Mouse (Mus musculus) adrenal gland, postnatal 10 days (tissue): Measurements from ENCODE around the gene Snx29. TPM values are rescaled to one million over a fixed set of nuclear protein-coding genes. Genes with fewer than 3 reads are reported as not detected.

Experiments used
- DNase-seq: peaks from one replicate; pipeline ENCODE4 v3.0.0; 2021; ENCODE audit warnings: mixed read lengths
- total RNA-seq, 2 experiments: library from RNA; stranded (reverse); gene quantifications; 2 replicates each; pipeline ENCODE4 v1.2.3; 2021

The Snx29 gene
- total RNA-seq, 2 experiments from 2014 or later = 14.7 to 19.7 TPM

- DNase-seq = no peak
Measured at GRCm38 (mm10) chr16:11639936-11640335, 317.2 kb downstream of the Snx29 start.

GRCm38 (mm10) chr16:11643603-11644002 lies 320.9 kb downstream of the Snx29 start:
- DNase-seq = no peak

GRCm38 (mm10) chr16:11644399-11644798 lies 321.7 kb downstream of the Snx29 start:
- DNase-seq = no peak

DNA sequence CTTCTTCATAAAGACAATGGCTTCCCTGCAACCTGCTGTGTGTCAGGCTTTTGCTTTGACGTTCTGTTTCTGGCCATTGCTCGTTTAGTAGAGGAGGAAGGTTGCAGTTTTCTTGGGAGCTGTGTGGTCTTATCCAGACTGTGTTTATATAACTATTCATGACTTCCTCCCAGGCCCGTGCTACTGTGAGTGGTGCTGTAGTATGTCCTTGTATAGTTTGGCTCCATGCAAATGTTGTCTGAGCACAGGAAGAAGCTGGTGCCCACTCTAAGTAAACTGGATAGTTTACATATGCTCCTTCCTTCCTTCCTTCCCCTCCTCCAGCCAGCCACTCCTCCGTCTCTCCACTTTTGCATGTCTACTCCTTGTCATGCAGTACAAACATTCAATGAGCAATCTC lies 323.0 kb downstream of the Snx29 start:
- DNase-seq = no peak

GRCm38 (mm10) chr16:11646745-11647289 lies 324.1 kb downstream of the Snx29 start:
- DNase-seq = no peak

DNA sequence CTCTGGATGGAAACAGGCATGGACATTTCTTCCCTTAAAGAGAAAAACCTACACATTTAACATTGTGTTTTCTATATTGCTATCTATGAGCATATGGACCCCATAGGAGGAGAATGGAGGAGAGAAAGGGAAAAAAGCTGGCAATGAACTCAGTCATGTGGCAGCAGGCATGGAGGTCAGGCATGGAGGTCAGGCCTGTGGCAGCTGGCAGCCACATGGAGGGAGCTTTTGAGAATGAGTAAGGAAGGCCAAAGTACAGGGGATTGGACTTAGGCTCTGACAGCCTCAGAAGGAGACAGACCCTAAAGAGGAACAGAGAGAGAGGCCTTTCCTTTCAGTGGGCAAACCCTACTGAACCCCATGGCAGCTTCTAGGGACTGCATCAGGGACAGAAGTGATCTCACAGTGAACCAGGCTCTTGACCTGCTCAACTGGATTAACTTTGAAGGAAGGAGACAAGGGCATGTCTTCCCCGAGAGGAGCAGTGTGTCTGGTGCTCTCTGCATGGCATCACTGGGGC lies 325.5 kb downstream of the Snx29 start:
- DNase-seq = no peak

DNA sequence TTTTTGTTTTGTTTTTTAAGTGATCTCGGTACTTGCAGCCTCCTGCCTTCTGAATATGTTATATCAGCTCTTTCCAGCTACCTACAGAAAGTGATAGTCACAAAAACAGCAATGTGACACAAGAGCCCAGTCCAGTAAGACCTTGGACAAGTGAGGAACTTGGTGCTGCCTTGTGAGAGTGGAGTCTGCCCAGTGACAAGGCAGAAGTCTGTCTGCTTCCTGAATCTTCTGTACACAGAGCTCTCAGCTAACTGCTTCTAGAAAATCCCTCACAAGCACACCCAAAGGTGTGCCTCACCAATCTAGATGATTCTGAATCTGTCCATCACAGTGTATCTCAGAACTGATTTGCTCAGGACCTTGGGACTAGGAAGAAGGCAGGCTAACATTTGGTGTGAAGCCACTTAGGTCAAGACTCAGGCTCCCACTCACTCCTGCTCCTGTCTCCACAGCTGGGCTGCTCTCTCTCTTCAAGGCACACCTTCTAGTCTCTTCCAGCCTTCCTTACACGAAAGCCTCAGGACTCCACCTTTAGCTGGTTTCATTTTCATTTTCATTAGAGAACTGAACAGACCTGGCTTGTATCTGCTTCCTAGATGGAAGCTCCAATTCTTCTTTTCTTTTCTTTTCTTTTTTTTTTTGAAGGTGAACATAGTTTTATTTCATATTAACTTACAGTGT lies 330.1 kb downstream of the Snx29 start:
- DNase-seq = no peak

GRCm38 (mm10) chr16:11655893-11656292 lies 333.2 kb downstream of the Snx29 start:
- no peak for DNase-seq

GRCm38 (mm10) chr16:11657111-11657510 lies 334.4 kb downstream of the Snx29 start:
- no peak for DNase-seq

DNA sequence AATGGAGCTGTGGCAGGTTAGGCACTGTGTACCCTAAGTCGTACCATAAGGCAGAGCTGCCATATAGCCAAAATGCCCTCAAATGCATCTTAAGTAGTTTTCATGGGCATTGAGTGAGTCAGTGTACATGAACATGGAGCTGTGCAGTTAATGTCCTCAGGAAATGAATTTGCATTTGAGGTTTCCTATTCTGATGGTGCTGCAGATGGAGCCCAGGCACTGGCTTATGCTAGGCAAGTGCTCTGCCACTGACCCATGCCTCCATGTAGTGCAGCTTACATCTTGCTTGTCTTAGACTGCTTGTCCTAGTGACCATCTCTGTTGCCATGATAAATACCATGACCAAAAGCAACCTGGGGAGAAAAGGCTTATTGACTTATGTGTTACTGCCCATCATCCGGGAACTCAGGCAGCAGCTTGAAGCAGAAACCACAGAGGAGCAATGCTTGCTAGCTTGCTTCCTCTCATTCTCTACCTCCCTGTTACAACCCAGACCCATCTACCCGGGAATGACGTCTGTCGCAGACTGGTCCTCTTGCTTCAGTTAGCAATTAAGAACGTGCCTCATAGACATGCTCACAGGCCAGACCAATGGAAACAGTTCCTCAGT lies 336.5 kb downstream of the Snx29 start:
- DNase-seq = no peak

GRCm38 (mm10) chr16:11664896-11665705 lies 342.4 kb downstream of the Snx29 start:
- peak; percentile 75 for DNase-seq

- DNase-seq = peak; percentile 42
Measured at GRCm38 (mm10) chr16:11665869-11666268, 343.2 kb downstream of the Snx29 start.

- no peak for DNase-seq
Measured at GRCm38 (mm10) chr16:11668375-11668774, 345.7 kb downstream of the Snx29 start.

GRCm38 (mm10) chr16:11668878-11669277 lies 346.2 kb downstream of the Snx29 start:
- DNase-seq = no peak

GRCm38 (mm10) chr16:11670251-11670970 lies 347.7 kb downstream of the Snx29 start:
- DNase-seq = no peak

DNA sequence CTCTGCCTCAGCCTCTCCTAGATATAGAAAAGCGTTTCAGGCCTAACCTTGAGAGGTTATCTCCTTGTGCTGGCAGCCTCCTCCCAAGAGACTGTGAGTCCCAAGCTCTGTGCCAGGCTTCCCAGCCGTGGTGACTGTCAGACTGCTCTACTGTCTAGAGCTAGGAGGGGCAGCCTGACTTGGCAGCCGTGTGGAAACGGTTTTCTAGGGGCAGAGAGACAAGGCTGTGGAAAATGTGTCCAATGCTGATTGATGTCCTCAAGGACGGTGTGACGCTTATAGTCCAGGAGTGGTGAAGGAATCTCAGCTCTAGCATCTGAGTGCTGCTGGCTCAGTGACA lies 348.2 kb downstream of the Snx29 start:
- DNase-seq = peak; percentile 45

GRCm38 (mm10) chr16:11676006-11676405 lies 353.3 kb downstream of the Snx29 start:
- DNase-seq = no peak

DNA sequence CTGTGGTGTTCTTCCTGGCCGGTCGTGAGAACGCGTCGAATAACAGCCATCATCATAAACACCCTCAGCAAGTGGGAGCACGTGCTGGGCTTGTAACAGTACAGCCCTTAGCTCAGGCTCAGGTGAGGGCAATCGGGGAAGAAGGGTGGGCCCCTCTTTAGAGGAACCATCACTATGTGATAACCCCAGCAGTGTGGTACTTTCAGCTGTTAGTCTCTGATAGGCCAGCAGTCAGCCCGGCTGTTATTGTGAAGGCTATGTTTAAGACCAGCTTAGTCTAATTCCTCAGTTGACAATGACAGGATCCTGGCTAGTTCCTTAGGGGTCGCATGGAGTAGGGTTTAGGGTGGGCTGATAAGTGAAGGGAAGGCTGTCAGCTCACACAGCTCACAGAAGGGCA lies 362.6 kb downstream of the Snx29 start:
- DNase-seq = no peak

GRCm38 (mm10) chr16:11685735-11686340 lies 363.1 kb downstream of the Snx29 start:
- DNase-seq = no peak

DNA sequence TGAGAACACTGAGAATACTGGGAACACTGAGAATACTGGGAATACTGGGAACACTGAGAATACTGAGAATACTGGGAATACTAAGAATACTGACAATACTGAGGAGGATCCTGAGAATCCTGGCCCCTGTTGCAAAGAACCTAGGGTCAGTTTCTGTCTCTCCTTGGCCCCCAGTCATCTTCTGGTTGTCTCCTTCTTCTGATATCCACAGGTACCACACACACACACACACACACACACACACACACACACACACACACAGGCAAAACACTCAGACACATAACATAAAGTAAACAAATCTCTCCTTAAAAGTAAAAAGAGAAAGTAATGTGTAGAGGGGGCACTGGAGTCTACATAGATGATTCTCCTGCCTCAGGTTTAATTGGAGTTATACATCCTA lies 365.1 kb downstream of the Snx29 start:
- no peak for DNase-seq

GRCm38 (mm10) chr16:11688281-11689005 lies 365.7 kb downstream of the Snx29 start:
- no peak for DNase-seq
